ENCODE assay signal across 6 mouse cellular contexts in the genomic region with DNA sequence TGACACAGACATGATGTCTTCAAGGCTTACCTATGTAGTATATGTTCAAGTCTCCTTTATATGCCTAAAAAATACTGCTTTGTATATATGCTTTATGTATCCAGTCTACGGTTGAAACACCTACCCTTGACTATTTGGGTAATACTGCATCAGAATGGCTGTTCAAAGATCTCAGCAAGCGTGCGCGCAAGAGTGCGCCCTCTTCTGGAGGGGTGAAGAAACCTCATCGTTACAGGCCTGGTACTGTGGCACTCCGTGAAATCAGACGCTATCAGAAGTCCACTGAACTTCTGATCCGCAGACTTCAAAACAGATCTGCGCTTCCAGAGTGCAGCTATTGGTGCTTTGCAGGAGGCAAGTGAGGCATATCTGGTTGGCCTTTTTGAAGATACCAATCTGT.
A peak's percentile ranks its signal among the peaks of the same experiment; 100 is the strongest.
DNase-seq lines count a peak whose midpoint lies in the region; ATAC-seq and TF ChIP-seq lines count a peak whose summit lies in the region.
"Not testable (repeated sequence)": the region's sequence is repeated elsewhere in the genome, so short reads cannot be mapped to it uniquely, and the experiment has no call there.

No protein-coding gene starts in this region.

- H3K4me3 ChIP-seq in kidney, postnatal 0 days (replicated peaks; ENCODE audit: low read depth, low read length); liver, postnatal 0 days (ENCODE audit: low read depth, low read length): not testable (repeated sequence)

- H3K27me3 ChIP-seq in kidney, postnatal 0 days (ENCODE audit: insufficient read depth, low read length); liver, postnatal 0 days (ENCODE audit: insufficient read depth, low read length): not testable (repeated sequence)

- TF ChIP-seq CTCF in kidney, postnatal 0 days (IDR thresholded peaks at IDR 0.05; ENCODE audit: low read depth), result peak; percentile 25; the same call in 1 of the 2 replicates
- peak; percentile 64 for TF ChIP-seq CTCF in liver, postnatal 0 days (IDR thresholded peaks at IDR 0.05; ENCODE audit: low read depth)

- not testable (repeated sequence) for H3K4me2 ChIP-seq in kidney, postnatal 0 days (ENCODE audit: low read length); liver, postnatal 0 days (ENCODE audit: low read depth, low read length)

- not testable (repeated sequence) for H3K9me3 ChIP-seq in kidney, postnatal 0 days (replicated peaks; ENCODE audit: low read length); liver, postnatal 0 days (ENCODE audit: low read length)

- WGBS in kidney, postnatal 0 days, result 90% methylated on average over 10 of the region's 10 CpGs
- 84% methylated on average over 10 of the region's 10 CpGs for WGBS in liver, postnatal 0 days (ENCODE audit: insufficient replicate concordance)

- H3K4me1 ChIP-seq in kidney, postnatal 0 days (replicated peaks; ENCODE audit: insufficient read depth, low read length), result not testable (repeated sequence)
- peaks cover 31% of the 10 kb centered on the region for H3K4me1 ChIP-seq in liver, postnatal 0 days (ENCODE audit: insufficient read depth)

- not testable (repeated sequence) for H3K36me3 ChIP-seq in kidney, postnatal 0 days (ENCODE audit: insufficient read depth, low read length); liver, postnatal 0 days (replicated peaks; ENCODE audit: insufficient read depth, low read length)

- peak; percentile 19 for DNase-seq in ES-CJ7 (ENCODE audit: low read depth, low spot score)
- peak; percentile 14 for DNase-seq in adrenal gland, postnatal 14 days
- peak; percentile 30 for DNase-seq in heart, adult 11 months
- not testable (repeated sequence) for DNase-seq in kidney, postnatal 0 days (ENCODE audit: low spot score); liver, postnatal 0 days
- DNase-seq in naive thymus-derived CD4-positive, alpha-beta T cell, adult 2 months (ENCODE audit: low read depth), result peak; percentile 27

- not testable (repeated sequence) for ATAC-seq in kidney, postnatal 0 days (replicated peaks; ENCODE audit: low FRiP score, low read depth); liver, postnatal 0 days

- not testable (repeated sequence) for H3K27ac ChIP-seq in kidney, postnatal 0 days; liver, postnatal 0 days (ENCODE audit: low read depth)

- H3K9ac ChIP-seq in kidney, postnatal 0 days (ENCODE audit: low read depth, low read length); liver, postnatal 0 days (replicated peaks): not testable (repeated sequence)

- TF ChIP-seq EP300 in liver, postnatal 0 days (IDR thresholded peaks at IDR 0.05; ENCODE audit: low read depth), result not testable (repeated sequence)
